Mouse (Mus musculus) naive thymus-derived CD4-positive, alpha-beta T cell, adult 2 months (primary cell): Measurements from ENCODE around the gene Ttc5.
"Not testable (repeated sequence)": the region's sequence is repeated elsewhere in the genome, so short reads cannot be mapped to it uniquely, and the experiment has no call there.

ENCODE experiments used
- DNase-seq: peaks from one replicate; pipeline ENCODE4 v3.0.0-alpha.2; 2011; ENCODE audit warnings: low read depth

Ttc5 gene

GRCm38 (mm10) chr14:50771342-50771741, 14.0 kb downstream of the Ttc5 start:
- DNase-seq: peak; percentile 13

GRCm38 (mm10) chr14:50765736-50766135, 19.6 kb downstream of the Ttc5 start:
- no peak for DNase-seq

- no peak for DNase-seq
Observed at GRCm38 (mm10) chr14:50758416-50759085, 26.8 kb downstream of the Ttc5 start.

GRCm38 (mm10) chr14:50744994-50745393, 40.3 kb downstream of the Ttc5 start, which contains the start of gene Olfr749:
Olfr749 (minus strand) TSS chr14:50745094.
- DNase-seq: no peak

GRCm38 (mm10) chr14:50741584-50741983, 43.7 kb downstream of the Ttc5 start:
- no peak for DNase-seq

- no peak for DNase-seq
Observed at GRCm38 (mm10) chr14:50740334-50740733, 45.0 kb downstream of the Ttc5 start.

GRCm38 (mm10) chr14:50722371-50722770, 62.9 kb downstream of the Ttc5 start:
- DNase-seq: not testable (repeated sequence)

GRCm38 (mm10) chr14:50719875-50720274, 65.4 kb downstream of the Ttc5 start:
- DNase-seq: not testable (repeated sequence)
